Mouse (Mus musculus) retina, embryonic 14.5 days (tissue): ENCODE data around the gene Ccdc8.
"Not testable (repeated sequence)": the region's sequence is repeated elsewhere in the genome, so short reads cannot be mapped to it uniquely, and the experiment has no call there.

Source experiments
- DNase-seq: peaks from one replicate; pipeline ENCODE4 v3.0.0-alpha.2; 2015; ENCODE audit warnings: low spot score

Ccdc8 gene

GRCm38 (mm10) chr7:16992451-16992807 lies at the start of gene Ccdc8:
Gene Ccdc8 (plus strand): TSS chr7:16992708.
- no peak for DNase-seq

GRCm38 (mm10) chr7:16942861-16943260 lies 49.6 kb upstream of the Ccdc8 start:
- DNase-seq: no peak

GRCm38 (mm10) chr7:16944061-16944807 lies 48.3 kb upstream of the Ccdc8 start, which contains the start of gene Pnmal2:
Gene Pnmal2 (plus strand): TSS chr7:16944682.
- peak; percentile 97 for DNase-seq

- no peak for DNase-seq
Measured at GRCm38 (mm10) chr7:16944808-16945315, 47.6 kb upstream of the Ccdc8 start.

GRCm38 (mm10) chr7:16945419-16945818 lies 47.1 kb upstream of the Ccdc8 start:
- DNase-seq: no peak

- peak; percentile 56 for DNase-seq
Measured at GRCm38 (mm10) chr7:16946441-16947348, 45.8 kb upstream of the Ccdc8 start.

- DNase-seq: no peak
Measured at GRCm38 (mm10) chr7:16947349-16947895, 45.1 kb upstream of the Ccdc8 start.

- DNase-seq: no peak
Measured at GRCm38 (mm10) chr7:16947959-16948361, 44.5 kb upstream of the Ccdc8 start.

GRCm38 (mm10) chr7:16948923-16949458 lies 43.5 kb upstream of the Ccdc8 start:
- DNase-seq: no peak

GRCm38 (mm10) chr7:16949908-16950841 lies 42.3 kb upstream of the Ccdc8 start:
- DNase-seq: peak; percentile 91

GRCm38 (mm10) chr7:16950861-16951635 lies 41.5 kb upstream of the Ccdc8 start:
- DNase-seq: peak; percentile 92

- DNase-seq: not testable (repeated sequence)
Measured at GRCm38 (mm10) chr7:16953776-16954175, 38.7 kb upstream of the Ccdc8 start.

GRCm38 (mm10) chr7:16955712-16956111 lies 36.8 kb upstream of the Ccdc8 start:
- DNase-seq: no peak

GRCm38 (mm10) chr7:16956410-16957265 lies 35.9 kb upstream of the Ccdc8 start:
- no peak for DNase-seq

- DNase-seq: peak; percentile 98
Measured at GRCm38 (mm10) chr7:16959539-16960187, 32.8 kb upstream of the Ccdc8 start, which contains the start of gene Pnmal1. Gene Pnmal1 (plus strand): TSS chr7:16959679.

- no peak for DNase-seq
Measured at GRCm38 (mm10) chr7:16961678-16962077, 30.8 kb upstream of the Ccdc8 start.

- no peak for DNase-seq
Measured at GRCm38 (mm10) chr7:16968414-16968813, 24.1 kb upstream of the Ccdc8 start.

- no peak for DNase-seq
Measured at GRCm38 (mm10) chr7:16971160-16971559, 21.3 kb upstream of the Ccdc8 start.

- DNase-seq: no peak
Measured at GRCm38 (mm10) chr7:16974018-16974417, 18.5 kb upstream of the Ccdc8 start.
